Mouse (Mus musculus): Measurements from ENCODE around the gene Pde2a. TPM values are rescaled to one million over a fixed set of nuclear protein-coding genes. Genes with fewer than 3 reads are reported as not detected.

The Pde2a gene
- polyA plus RNA-seq, 1 experiment from 2014 or later = 33.5 TPM

GRCm38 (mm10) chr7:101437876-101438275, 16.4 kb downstream of the Pde2a start:
- no peak for ATAC-seq
- no peak overlapping the region for H3K9ac ChIP-seq (ENCODE audit: low read depth, low read length)
- H3K4me1 ChIP-seq (ENCODE audit: control insufficient read depth, insufficient read depth, low read depth, low read length) = 0 out of 2 replicates have a peak, but pooled peaks cover 2% of the 10 kb centered on the region
- no peak overlapping the region for H3K27ac ChIP-seq (ENCODE audit: low read depth, low read length)
- no peaks in the 10 kb centered on the region for H3K36me3 ChIP-seq (ENCODE audit: control insufficient read depth, insufficient read depth, low read length)
- 33% methylated on average over 1 of the region's 1 CpGs for WGBS
- H3K4me3 ChIP-seq (ENCODE audit: low read length) = no peak overlapping the region
- H3K27me3 ChIP-seq (replicated peaks; ENCODE audit: control insufficient read depth, insufficient read depth, low read length) = no peaks in the 10 kb centered on the region
- no peak overlapping the region for H3K4me2 ChIP-seq (ENCODE audit: low read length)
- H3K9me3 ChIP-seq (ENCODE audit: control insufficient read depth, low read length) = no peaks in the 10 kb centered on the region

GRCm38 (mm10) chr7:101443093-101443492, 21.6 kb downstream of the Pde2a start:
- Histone ChIP-seq H3K4me2 (ENCODE audit: low read length) (no peak overlapping the region), H3K9me3 (ENCODE audit: control insufficient read depth, low read length) (no peaks in the 10 kb centered on the region), H3K4me1 (ENCODE audit: control insufficient read depth, insufficient read depth, low read depth, low read length) (0 out of 2 replicates have a peak, but pooled peaks cover 3% of the 10 kb centered on the region), H3K4me3 (ENCODE audit: low read length) (no peak overlapping the region), H3K27me3 (replicated peaks; ENCODE audit: control insufficient read depth, insufficient read depth, low read length) (no peaks in the 10 kb centered on the region), H3K36me3 (ENCODE audit: control insufficient read depth, insufficient read depth, low read length) (no peaks in the 10 kb centered on the region), H3K9ac (ENCODE audit: low read depth, low read length) (no peak overlapping the region), H3K27ac (ENCODE audit: low read depth, low read length) (no peak overlapping the region)
- ATAC-seq = no peak
- 52% methylated on average over 10 of the region's 10 CpGs for WGBS

GRCm38 (mm10) chr7:101444211-101444610, 22.7 kb downstream of the Pde2a start:
- Histone ChIP-seq H3K9ac (ENCODE audit: low read depth, low read length) (no peak overlapping the region), H3K27me3 (replicated peaks; ENCODE audit: control insufficient read depth, insufficient read depth, low read length) (no peaks in the 10 kb centered on the region), H3K36me3 (ENCODE audit: control insufficient read depth, insufficient read depth, low read length) (no peaks in the 10 kb centered on the region), H3K9me3 (ENCODE audit: control insufficient read depth, low read length) (no peaks in the 10 kb centered on the region), H3K27ac (ENCODE audit: low read depth, low read length) (no peak overlapping the region), H3K4me1 (ENCODE audit: control insufficient read depth, insufficient read depth, low read depth, low read length) (0 out of 2 replicates have a peak, but pooled peaks cover 3% of the 10 kb centered on the region), H3K4me3 (ENCODE audit: low read length) (no peak overlapping the region), H3K4me2 (ENCODE audit: low read length) (no peak overlapping the region)
- no peak for ATAC-seq
- WGBS = 71% methylated on average over 4 of the region's 4 CpGs

- ATAC-seq = 0 out of 2 replicates have a peak, but pooled peaks have one; percentile 6
- WGBS = 55% methylated on average over 3 of the region's 3 CpGs
- Histone ChIP-seq H3K36me3 (ENCODE audit: control insufficient read depth, insufficient read depth, low read length) (no peaks in the 10 kb centered on the region), H3K4me3 (ENCODE audit: low read length) (no peak overlapping the region), H3K9me3 (ENCODE audit: control insufficient read depth, low read length) (no peaks in the 10 kb centered on the region), H3K4me2 (ENCODE audit: low read length) (no peak overlapping the region), H3K27ac (ENCODE audit: low read depth, low read length) (no peak overlapping the region), H3K9ac (ENCODE audit: low read depth, low read length) (no peak overlapping the region), H3K27me3 (replicated peaks; ENCODE audit: control insufficient read depth, insufficient read depth, low read length) (no peaks in the 10 kb centered on the region), H3K4me1 (ENCODE audit: control insufficient read depth, insufficient read depth, low read depth, low read length) (peaks cover 8% of the 10 kb centered on the region)
Observed at GRCm38 (mm10) chr7:101449855-101450254, 28.4 kb downstream of the Pde2a start.

- Histone ChIP-seq H3K27ac (ENCODE audit: low read depth, low read length) (no peak overlapping the region), H3K27me3 (replicated peaks; ENCODE audit: control insufficient read depth, insufficient read depth, low read length) (no peaks in the 10 kb centered on the region), H3K4me3 (ENCODE audit: low read length) (peak overlapping the region; percentile 49), H3K4me2 (ENCODE audit: low read length) (peak overlapping the region; percentile 96), H3K4me1 (ENCODE audit: control insufficient read depth, insufficient read depth, low read depth, low read length) (peaks cover 13% of the 10 kb centered on the region), H3K9me3 (ENCODE audit: control insufficient read depth, low read length) (no peaks in the 10 kb centered on the region), H3K36me3 (ENCODE audit: control insufficient read depth, insufficient read depth, low read length) (no peaks in the 10 kb centered on the region), H3K9ac (ENCODE audit: low read depth, low read length) (peak overlapping the region; percentile 70)
- ATAC-seq = peak; percentile 84
- under 1% methylated on average over 58 of the region's 68 CpGs for WGBS
Observed at GRCm38 (mm10) chr7:101450422-101451401, 29.2 kb downstream of the Pde2a start.

- Histone ChIP-seq H3K27ac (ENCODE audit: low read depth, low read length) (no peak overlapping the region), H3K4me3 (ENCODE audit: low read length) (peak overlapping the region; percentile 49; the same call in 1 of the 2 replicates), H3K4me1 (ENCODE audit: control insufficient read depth, insufficient read depth, low read depth, low read length) (peaks cover 13% of the 10 kb centered on the region), H3K9ac (ENCODE audit: low read depth, low read length) (0 out of 2 replicates have a peak overlapping the region, but pooled peaks have one; percentile 1), H3K4me2 (ENCODE audit: low read length) (peak overlapping the region; percentile 96), H3K27me3 (replicated peaks; ENCODE audit: control insufficient read depth, insufficient read depth, low read length) (no peaks in the 10 kb centered on the region), H3K36me3 (ENCODE audit: control insufficient read depth, insufficient read depth, low read length) (no peaks in the 10 kb centered on the region), H3K9me3 (ENCODE audit: control insufficient read depth, low read length) (no peaks in the 10 kb centered on the region)
- ATAC-seq = no peak
- WGBS = 85% methylated on average over 3 of the region's 3 CpGs
Observed at GRCm38 (mm10) chr7:101452669-101453068, 31.2 kb downstream of the Pde2a start.

- H3K4me3 ChIP-seq (ENCODE audit: low read length) = peak overlapping the region; percentile 49; the same call in 1 of the 2 replicates
- ATAC-seq = no peak
Observed at GRCm38 (mm10) chr7:101453296-101453695, 31.8 kb downstream of the Pde2a start.

GRCm38 (mm10) chr7:101453725-101454124, 32.2 kb downstream of the Pde2a start:
- 23% methylated on average over 8 of the region's 8 CpGs for WGBS
- Histone ChIP-seq H3K27ac (ENCODE audit: low read depth, low read length) (no peak overlapping the region), H3K9ac (ENCODE audit: low read depth, low read length) (no peak overlapping the region), H3K9me3 (ENCODE audit: control insufficient read depth, low read length) (no peaks in the 10 kb centered on the region), H3K4me3 (ENCODE audit: low read length) (no peak overlapping the region), H3K36me3 (ENCODE audit: control insufficient read depth, insufficient read depth, low read length) (no peaks in the 10 kb centered on the region), H3K4me1 (ENCODE audit: control insufficient read depth, insufficient read depth, low read depth, low read length) (peaks cover 13% of the 10 kb centered on the region), H3K4me2 (ENCODE audit: low read length) (peak overlapping the region; percentile 96), H3K27me3 (replicated peaks; ENCODE audit: control insufficient read depth, insufficient read depth, low read length) (no peaks in the 10 kb centered on the region)
- no peak for ATAC-seq

More at GRCm38 (mm10) chr7:101453296-101453695, 31.8 kb downstream of the Pde2a start:
- H3K27me3 ChIP-seq (replicated peaks; ENCODE audit: control insufficient read depth, insufficient read depth, low read length) = no peaks in the 10 kb centered on the region
- H3K9ac ChIP-seq (ENCODE audit: low read depth, low read length) = no peak overlapping the region
- no peaks in the 10 kb centered on the region for H3K9me3 ChIP-seq (ENCODE audit: control insufficient read depth, low read length)
- 88% methylated on average over 3 of the region's 3 CpGs for WGBS
- peak overlapping the region; percentile 96 for H3K4me2 ChIP-seq (ENCODE audit: low read length)
- no peak overlapping the region for H3K27ac ChIP-seq (ENCODE audit: low read depth, low read length)
- H3K36me3 ChIP-seq (ENCODE audit: control insufficient read depth, insufficient read depth, low read length) = no peaks in the 10 kb centered on the region
- H3K4me1 ChIP-seq (ENCODE audit: control insufficient read depth, insufficient read depth, low read depth, low read length) = peaks cover 13% of the 10 kb centered on the region

GRCm38 (mm10) chr7:101454479-101454878, 33.0 kb downstream of the Pde2a start:
- Histone ChIP-seq H3K4me2 (ENCODE audit: low read length) (no peak overlapping the region), H3K9ac (ENCODE audit: low read depth, low read length) (no peak overlapping the region), H3K27ac (ENCODE audit: low read depth, low read length) (no peak overlapping the region), H3K9me3 (ENCODE audit: control insufficient read depth, low read length) (no peaks in the 10 kb centered on the region), H3K36me3 (ENCODE audit: control insufficient read depth, insufficient read depth, low read length) (no peaks in the 10 kb centered on the region), H3K4me3 (ENCODE audit: low read length) (no peak overlapping the region), H3K27me3 (replicated peaks; ENCODE audit: control insufficient read depth, insufficient read depth, low read length) (no peaks in the 10 kb centered on the region), H3K4me1 (ENCODE audit: control insufficient read depth, insufficient read depth, low read depth, low read length) (peaks cover 13% of the 10 kb centered on the region)
- no peak for ATAC-seq
- WGBS = 81% methylated on average over 9 of the region's 9 CpGs

Measured in hindbrain, embryonic 16.5 days (tissue).